Mouse (Mus musculus): Measurements from ENCODE around the gene Crtc1.

Gene Crtc1

GRCm38 (mm10) chr8:70463306-70463705, 23.9 kb upstream of the Crtc1 start:
- no peak for DNase-seq (ENCODE audit: extremely low read depth, low read depth, low spot score)

- DNase-seq (ENCODE audit: extremely low read depth, low read depth, low spot score): no peak
These were observed 23.1 kb upstream of the Crtc1 start for GRCm38 (mm10) chr8:70462516-70462813.

- no peak for DNase-seq (ENCODE audit: extremely low read depth, low read depth, low spot score)
These were observed 22.6 kb upstream of the Crtc1 start for GRCm38 (mm10) chr8:70461765-70462515.

- no peak for DNase-seq (ENCODE audit: extremely low read depth, low read depth, low spot score)
These were observed 21.2 kb upstream of the Crtc1 start for GRCm38 (mm10) chr8:70460606-70461005.

- no peak for DNase-seq (ENCODE audit: extremely low read depth, low read depth, low spot score)
These were observed 20.8 kb upstream of the Crtc1 start for GRCm38 (mm10) chr8:70460199-70460598.

GRCm38 (mm10) chr8:70459636-70460035, 20.3 kb upstream of the Crtc1 start:
- DNase-seq (ENCODE audit: extremely low read depth, low read depth, low spot score): no peak

GRCm38 (mm10) chr8:70458462-70458861, 19.1 kb upstream of the Crtc1 start:
- DNase-seq (ENCODE audit: extremely low read depth, low read depth, low spot score): no peak

GRCm38 (mm10) chr8:70457882-70458281, 18.5 kb upstream of the Crtc1 start:
- no peak for DNase-seq (ENCODE audit: extremely low read depth, low read depth, low spot score)

- no peak for DNase-seq (ENCODE audit: extremely low read depth, low read depth, low spot score)
These were observed 17.6 kb upstream of the Crtc1 start for GRCm38 (mm10) chr8:70456996-70457395.

GRCm38 (mm10) chr8:70453852-70454251, 14.5 kb upstream of the Crtc1 start:
- no peak for DNase-seq (ENCODE audit: extremely low read depth, low read depth, low spot score)

GRCm38 (mm10) chr8:70452196-70452966, 13.0 kb upstream of the Crtc1 start:
- DNase-seq (ENCODE audit: extremely low read depth, low read depth, low spot score): no peak

- DNase-seq (ENCODE audit: extremely low read depth, low read depth, low spot score): no peak
These were observed 8.5 kb upstream of the Crtc1 start for GRCm38 (mm10) chr8:70447639-70448420.

- DNase-seq (ENCODE audit: extremely low read depth, low read depth, low spot score): no peak
These were observed 6.6 kb upstream of the Crtc1 start for GRCm38 (mm10) chr8:70445988-70446387.

- DNase-seq (ENCODE audit: extremely low read depth, low read depth, low spot score): no peak
These were observed 3.9 kb upstream of the Crtc1 start for GRCm38 (mm10) chr8:70443326-70443725.

- DNase-seq (ENCODE audit: extremely low read depth, low read depth, low spot score): no peak
These were observed 2.2 kb upstream of the Crtc1 start for GRCm38 (mm10) chr8:70441565-70441964.

GRCm38 (mm10) chr8:70440246-70440645, 867 bp upstream of the Crtc1 start:
- DNase-seq (ENCODE audit: extremely low read depth, low read depth, low spot score): no peak

GRCm38 (mm10) chr8:70439848-70440179, 435 bp upstream of the Crtc1 start:
- no peak for DNase-seq (ENCODE audit: extremely low read depth, low read depth, low spot score)

- no peak for DNase-seq (ENCODE audit: extremely low read depth, low read depth, low spot score)
These were observed 956 bp downstream of the Crtc1 start for GRCm38 (mm10) chr8:70438423-70438822.

- DNase-seq (ENCODE audit: extremely low read depth, low read depth, low spot score): no peak
These were observed 4.2 kb downstream of the Crtc1 start for GRCm38 (mm10) chr8:70435156-70435555.

GRCm38 (mm10) chr8:70432991-70433536, 6.3 kb downstream of the Crtc1 start:
- no peak for DNase-seq (ENCODE audit: extremely low read depth, low read depth, low spot score)

- DNase-seq (ENCODE audit: extremely low read depth, low read depth, low spot score): no peak
These were observed 8.2 kb downstream of the Crtc1 start for GRCm38 (mm10) chr8:70431213-70431612.
